In the genomic region with DNA sequence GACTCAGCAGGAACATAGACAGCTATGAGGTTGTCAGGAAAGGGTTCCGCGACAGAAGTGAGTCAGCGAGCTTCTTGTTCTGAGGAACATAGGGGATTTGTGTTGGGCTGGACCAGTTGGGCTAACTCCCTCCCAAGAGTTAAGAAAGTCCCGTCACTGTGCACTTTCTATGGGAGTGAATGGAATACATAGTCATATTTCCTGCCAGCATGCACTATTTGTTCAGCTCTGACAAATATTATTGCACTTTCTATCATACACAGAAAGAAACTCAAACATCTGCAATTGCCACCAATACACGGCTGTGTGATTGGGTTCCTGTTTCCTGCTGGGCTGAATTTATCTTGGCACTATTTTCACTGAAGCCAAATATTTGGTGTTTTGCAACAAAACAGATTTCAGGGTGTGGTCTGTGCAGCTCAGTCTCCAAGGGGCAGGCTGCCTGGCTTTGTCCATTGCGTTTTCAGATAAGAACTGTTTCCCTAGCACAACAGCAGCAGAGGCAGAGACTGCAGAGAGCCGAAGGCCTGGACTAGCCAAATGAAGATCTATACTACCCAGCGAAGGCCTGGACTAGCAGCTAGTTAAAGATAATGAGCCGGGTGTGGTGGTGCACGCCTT, we compare ENCODE assay signal across 10 mouse cellular contexts. TPM values are rescaled to one million over a fixed set of nuclear protein-coding genes. Genes with fewer than 3 reads are reported as not detected.
DNase-seq lines count a peak whose midpoint lies in the region; ATAC-seq and TF ChIP-seq lines count a peak whose summit lies in the region.
"Had no signal": no experiment of that assay in that cellular context is flagged by ENCODE, and none has a peak within 500 bp of the region (broad histone marks: within the 10 kb centered on the region; RNA-seq: fewer than 3 reads in every experiment).

No protein-coding gene starts in this region.

- TF ChIP-seq POLR2A in small intestine, adult 2 months (IDR thresholded peaks at IDR 0.05; ENCODE audit: low read depth, low read length), result no peak

- no peak for ATAC-seq in kidney, postnatal 0 days (replicated peaks; ENCODE audit: low FRiP score, low read depth)
- no peak for ATAC-seq in kidney, embryonic 15.5 days (replicated peaks; ENCODE audit: low FRiP score)
- ATAC-seq in liver, embryonic 11.5 days (replicated peaks; ENCODE audit: low FRiP score), result peak; percentile 82
- no peak for ATAC-seq in hindbrain, embryonic 12.5 days (ENCODE audit: low FRiP score)
- ATAC-seq: forebrain, embryonic 13.5 days had no signal

- no peak overlapping the region for H3K4me3 ChIP-seq in kidney, postnatal 0 days (replicated peaks; ENCODE audit: low read depth, low read length)
- no peak overlapping the region for H3K4me3 ChIP-seq in kidney, embryonic 15.5 days (replicated peaks)
- H3K4me3 ChIP-seq in liver, embryonic 11.5 days (ENCODE audit: low read depth, low read length), result no peak overlapping the region
- no peak overlapping the region for H3K4me3 ChIP-seq in small intestine, adult 2 months (ENCODE audit: low read depth, low read length)
- H3K4me3 ChIP-seq in hindbrain, embryonic 12.5 days, result no peak overlapping the region
- H3K4me3 ChIP-seq: forebrain, embryonic 13.5 days; limb, embryonic 13.5 days had no signal

- H3K27ac ChIP-seq in kidney, postnatal 0 days, result no peak overlapping the region
- H3K27ac ChIP-seq in kidney, embryonic 15.5 days, result no peak overlapping the region
- no peak overlapping the region for H3K27ac ChIP-seq in liver, embryonic 11.5 days (ENCODE audit: low read depth, low read length)
- 0 out of 2 replicates have a peak overlapping the region, but pooled peaks have one; percentile 22 for H3K27ac ChIP-seq in small intestine, adult 2 months (ENCODE audit: insufficient read depth, low read depth, low read length)
- H3K27ac ChIP-seq in hindbrain, embryonic 12.5 days, result no peak overlapping the region
- H3K27ac ChIP-seq: forebrain, embryonic 13.5 days; limb, embryonic 13.5 days had no signal

- no peak for TF ChIP-seq CTCF in kidney, postnatal 0 days (IDR thresholded peaks at IDR 0.05; ENCODE audit: low read depth)
- TF ChIP-seq CTCF in small intestine, adult 2 months (IDR thresholded peaks at IDR 0.05; ENCODE audit: extremely low read depth, insufficient read length, insufficient replicate concordance, low read depth, low read length), result no peak

- no peak overlapping the region for H3K9ac ChIP-seq in kidney, postnatal 0 days (ENCODE audit: low read depth, low read length)
- H3K9ac ChIP-seq in kidney, embryonic 15.5 days, result no peak overlapping the region
- H3K9ac ChIP-seq in liver, embryonic 11.5 days (ENCODE audit: low read depth, low read length), result no peak overlapping the region
- no peak overlapping the region for H3K9ac ChIP-seq in hindbrain, embryonic 12.5 days
- H3K9ac ChIP-seq: forebrain, embryonic 13.5 days; limb, embryonic 13.5 days had no signal

- no peaks in the 10 kb centered on the region for H3K36me3 ChIP-seq in kidney, postnatal 0 days (ENCODE audit: insufficient read depth, low read length)
- H3K36me3 ChIP-seq in kidney, embryonic 15.5 days, result no peaks in the 10 kb centered on the region
- H3K36me3 ChIP-seq in liver, embryonic 11.5 days (ENCODE audit: control insufficient read depth, insufficient read depth, low read length), result no peaks in the 10 kb centered on the region
- H3K36me3 ChIP-seq in small intestine, adult 2 months (ENCODE audit: control insufficient read depth, insufficient read depth, low read length), result no peaks in the 10 kb centered on the region
- H3K36me3 ChIP-seq in hindbrain, embryonic 12.5 days, result no peaks in the 10 kb centered on the region
- H3K36me3 ChIP-seq: limb, embryonic 13.5 days had no signal

- H3K27me3 ChIP-seq in kidney, postnatal 0 days (ENCODE audit: insufficient read depth, low read length), result 0 out of 2 replicates have a peak, but pooled peaks cover 3% of the 10 kb centered on the region
- peaks cover 14% of the 10 kb centered on the region for H3K27me3 ChIP-seq in kidney, embryonic 15.5 days
- H3K27me3 ChIP-seq in liver, embryonic 11.5 days (replicated peaks; ENCODE audit: control insufficient read depth, insufficient read depth, low read length), result no peaks in the 10 kb centered on the region
- H3K27me3 ChIP-seq in small intestine, adult 2 months (ENCODE audit: control insufficient read depth, insufficient read depth, low read length), result no peaks in the 10 kb centered on the region
- peaks cover 8% of the 10 kb centered on the region for H3K27me3 ChIP-seq in hindbrain, embryonic 12.5 days

- peak; percentile 7 for DNase-seq in kidney, postnatal 0 days (ENCODE audit: low spot score)
- DNase-seq in fibroblast of lung, adult 2 months (ENCODE audit: low read depth), result peak; percentile 8
- no peak for DNase-seq in liver, embryonic 11.5 days (ENCODE audit: low spot score)
- DNase-seq in ovary, postnatal 14 days (ENCODE audit: low spot score), result no peak
- no peak for DNase-seq in cerebellum, postnatal 25 days

- H3K4me2 ChIP-seq in kidney, postnatal 0 days (ENCODE audit: low read length), result no peak overlapping the region
- no peak overlapping the region for H3K4me2 ChIP-seq in kidney, embryonic 15.5 days
- H3K4me2 ChIP-seq in liver, embryonic 11.5 days, result no peak overlapping the region
- no peak overlapping the region for H3K4me2 ChIP-seq in hindbrain, embryonic 12.5 days (replicated peaks)
- H3K4me2 ChIP-seq: forebrain, embryonic 13.5 days; limb, embryonic 13.5 days had no signal

- 74% methylated on average over 10 of the region's 10 CpGs for WGBS in kidney, postnatal 0 days
- 82% methylated on average over 10 of the region's 10 CpGs for WGBS in kidney, embryonic 15.5 days
- 59% methylated on average over 10 of the region's 10 CpGs for WGBS in liver, embryonic 11.5 days
- WGBS in small intestine, adult 2 months, result 51% methylated on average over 10 of the region's 10 CpGs
- WGBS in hindbrain, embryonic 12.5 days, result 84% methylated on average over 10 of the region's 10 CpGs

- H3K4me1 ChIP-seq in kidney, postnatal 0 days (replicated peaks; ENCODE audit: insufficient read depth, low read length), result no peaks in the 10 kb centered on the region
- no peaks in the 10 kb centered on the region for H3K4me1 ChIP-seq in kidney, embryonic 15.5 days
- no peaks in the 10 kb centered on the region for H3K4me1 ChIP-seq in liver, embryonic 11.5 days (replicated peaks; ENCODE audit: control insufficient read depth, insufficient read depth, low read length)
- no peaks in the 10 kb centered on the region for H3K4me1 ChIP-seq in small intestine, adult 2 months (ENCODE audit: control insufficient read depth, insufficient read depth, insufficient read length, low read length)
- no peaks in the 10 kb centered on the region for H3K4me1 ChIP-seq in hindbrain, embryonic 12.5 days
- H3K4me1 ChIP-seq: forebrain, embryonic 13.5 days; limb, embryonic 13.5 days had no signal

- H3K9me3 ChIP-seq in kidney, postnatal 0 days (replicated peaks; ENCODE audit: low read length), result no peaks in the 10 kb centered on the region
- H3K9me3 ChIP-seq in kidney, embryonic 15.5 days (replicated peaks), result peaks cover 1% of the 10 kb centered on the region; the same call in 1 of the 2 replicates
- H3K9me3 ChIP-seq in liver, embryonic 11.5 days (ENCODE audit: control insufficient read depth, low read length), result peaks cover 5% of the 10 kb centered on the region
- peaks cover 8% of the 10 kb centered on the region; the same call in 1 of the 2 replicates for H3K9me3 ChIP-seq in hindbrain, embryonic 12.5 days (replicated peaks)

RNA-seq across cellular contexts. Expression of gene Mia3, which starts 9.1 kb away (rescaled TPM):
- polyA plus RNA-seq in kidney, postnatal 0 days (2015; fragmentation: Nextera tagmentation; extraction: Ambion mirVana), result 60.8 and 61.9 TPM in 2 replicates
- 99.3 and 101 TPM in 2 replicates for polyA plus RNA-seq in kidney, embryonic 15.5 days (2015; fragmentation: Nextera tagmentation; extraction: Ambion mirVana)
- polyA plus RNA-seq in liver, embryonic 11.5 days (2014; fragmentation: Nextera tagmentation; extraction: Ambion mirVana), result 72.8 and 85.5 TPM in 2 replicates
- 25.7 and 49.8 TPM in 2 replicates for polyA plus RNA-seq in small intestine, adult 2 months (2012; rRNA removed)
- polyA plus RNA-seq in hindbrain, embryonic 12.5 days (2016; fragmentation: Nextera tagmentation; extraction: Ambion mirVana), result 132 and 149 TPM in 2 replicates

RNA-seq across cellular contexts. Expression of gene Taf1a, which starts 10.3 kb away (rescaled TPM):
- 12.1 and 13.0 TPM in 2 replicates for polyA plus RNA-seq in kidney, postnatal 0 days (2015; fragmentation: Nextera tagmentation; extraction: Ambion mirVana)
- 21.2 and 21.3 TPM in 2 replicates for polyA plus RNA-seq in kidney, embryonic 15.5 days (2015; fragmentation: Nextera tagmentation; extraction: Ambion mirVana)
- polyA plus RNA-seq in liver, embryonic 11.5 days (2014; fragmentation: Nextera tagmentation; extraction: Ambion mirVana), result 12.4 and 13.9 TPM in 2 replicates
- 1.3 and 1.5 TPM in 2 replicates for polyA plus RNA-seq in small intestine, adult 2 months (2012; rRNA removed)
- polyA plus RNA-seq in hindbrain, embryonic 12.5 days (2016; fragmentation: Nextera tagmentation; extraction: Ambion mirVana), result 19.8 and 20.6 TPM in 2 replicates

RNA-seq across cellular contexts. Expression of gene Hhipl2, which starts 39.6 kb away (rescaled TPM):
- 0.21 and 0.26 TPM in 2 replicates for polyA plus RNA-seq in kidney, postnatal 0 days (2015; fragmentation: Nextera tagmentation; extraction: Ambion mirVana)
- 0.64 and 0.75 TPM in 2 replicates for polyA plus RNA-seq in kidney, embryonic 15.5 days (2015; fragmentation: Nextera tagmentation; extraction: Ambion mirVana)
- 0.08 and 0.10 TPM in 2 replicates for polyA plus RNA-seq in liver, embryonic 11.5 days (2014; fragmentation: Nextera tagmentation; extraction: Ambion mirVana)
- 0.10 and 0.15 TPM in 2 replicates for polyA plus RNA-seq in small intestine, adult 2 months (2012; rRNA removed)
- 0.26 and 0.82 TPM in 2 replicates for polyA plus RNA-seq in hindbrain, embryonic 12.5 days (2016; fragmentation: Nextera tagmentation; extraction: Ambion mirVana)

Comparison
In these comparisons a context has a peak if more than half of its experiments do, and no peak if none do; other contexts are left out.
1. DNase-seq: peak in kidney, postnatal 0 days (single experiment) and fibroblast of lung, adult 2 months (single experiment); none in liver, embryonic 11.5 days (single experiment), ovary, postnatal 14 days (single experiment) and cerebellum, postnatal 25 days (0 of 2).